Mouse (Mus musculus) liver, embryonic 13.5 days (tissue): ENCODE data around the gene Olfr794. TPM values are rescaled to one million over a fixed set of nuclear protein-coding genes. Genes with fewer than 3 reads are reported as not detected.

Experiments used
- ATAC-seq: fragments of 200-750 bp; cut with Nextera tagmentation; 2 replicates; pipeline ENCODE4 v1.8.0; 2017; ENCODE audit warnings: low read depth, mild to moderate bottlenecking, moderate number of reproducible peaks, moderate library complexity
- DNase-seq: peaks from one replicate; pipeline ENCODE4 v3.0.0; 2022
- H3K27ac ChIP-seq: fragments of 300-500 bp; sonication (generic); 2 replicates; pipeline ENCODE4 v1.5.1; 2015; ENCODE audit warnings: moderate library complexity, mild to moderate bottlenecking, inconsistent platforms
- H3K27me3 ChIP-seq: fragments of 300-500 bp; sonication (generic); 2 replicates; pipeline ENCODE4 v1.6.1; 2015; ENCODE audit warnings: mild to moderate bottlenecking, inconsistent platforms
- H3K36me3 ChIP-seq: fragments of 300-500 bp; sonication (generic); 2 replicates; pipeline ENCODE4 v1.6.1; 2015; ENCODE audit warnings: mild to moderate bottlenecking, inconsistent platforms
- H3K4me1 ChIP-seq: fragments of 300-500 bp; sonication (generic); replicated peaks from 2 replicates; pipeline ENCODE4 v1.6.1; 2015; ENCODE audit warnings: inconsistent platforms
- H3K4me2 ChIP-seq: fragments of 300-500 bp; sonication (generic); 2 replicates; pipeline ENCODE4 v1.6.1; 2015; ENCODE audit warnings: inconsistent platforms, mild to moderate bottlenecking, moderate library complexity
- H3K4me3 ChIP-seq: fragments of 300-500 bp; sonication (generic); replicated peaks from 2 replicates; pipeline ENCODE4 v1.5.1; 2015; ENCODE audit warnings: mild to moderate bottlenecking, inconsistent platforms
- H3K9ac ChIP-seq: fragments of 300-500 bp; sonication (generic); 2 replicates; pipeline ENCODE4 v1.6.1; 2015; ENCODE audit warnings: mild to moderate bottlenecking, inconsistent platforms
- H3K9me3 ChIP-seq: fragments of 300-500 bp; sonication (generic); replicated peaks from 2 replicates; pipeline ENCODE4 v1.6.1; 2016; ENCODE audit warnings: inconsistent platforms
- WGBS: fragments of 180-500 bp; shearing (Covaris S2); methylation state at CpG from one replicate; pipeline ENCODE4 v1.1.7; 2015; ENCODE audit not compliant: insufficient replicate concordance; 5-methylcytosine and 5-hydroxymethylcytosine counted together
- microRNA-seq: library from miRNA; unstranded; fragments of <30 nt; microRNA quantifications from one replicate; pipeline ENCODE4, GENCODE M21; 2016
- polyA plus RNA-seq: library from polyadenylated mRNA; unstranded; fragments of >200 nt; fragmentation: Nextera tagmentation; extraction: Ambion mirVana; gene quantifications from 2 replicates; pipeline ENCODE4 v1.2.1, GENCODE M21; 2015

The Olfr794 gene
- not detected in 2 replicates for polyA plus RNA-seq

- Histone ChIP-seq H3K9ac (no peak within 1 kb of the TSS), H3K27me3 (no peaks in the 10 kb centered on the region), H3K36me3 (no peaks in the 10 kb centered on the region), H3K4me1 (no peaks in the 10 kb centered on the region), H3K4me3 (no peak within 1 kb of the TSS), H3K9me3 (no peaks in the 10 kb centered on the region), H3K27ac (no peak within 1 kb of the TSS), H3K4me2 (no peak within 1 kb of the TSS)
- 44% methylated on average over 2 of the region's 2 CpGs for WGBS
- DNase-seq (no peak), ATAC-seq (no peak)
Observed at GRCm38 (mm10) chr10:129567355-129567754, at the start of gene Olfr794. Olfr794 (plus strand) TSS chr10:129567655.

- H3K4me2 ChIP-seq = no peak within 1 kb of the TSS
- 42% methylated on average over 3 of the region's 3 CpGs for WGBS
- DNase-seq (no peak), ATAC-seq (no peak)
- H3K27me3 ChIP-seq = no peaks in the 10 kb centered on the region
- H3K9me3 ChIP-seq = no peaks in the 10 kb centered on the region
- no peaks in the 10 kb centered on the region for H3K36me3 ChIP-seq
- H3K4me3 ChIP-seq = no peak within 1 kb of the TSS
- H3K9ac ChIP-seq = no peak within 1 kb of the TSS
- H3K27ac ChIP-seq = no peak within 1 kb of the TSS
- H3K4me1 ChIP-seq = no peaks in the 10 kb centered on the region
Observed at GRCm38 (mm10) chr10:129521492-129521891, 46.0 kb upstream of the Olfr794 start, which contains the start of gene Olfr791. Olfr791 (plus strand) TSS chr10:129521792.

- H3K27me3 ChIP-seq = no peaks in the 10 kb centered on the region
- no peak within 1 kb of the TSS for H3K27ac ChIP-seq
- no peaks in the 10 kb centered on the region for H3K4me1 ChIP-seq
- no peaks in the 10 kb centered on the region for H3K9me3 ChIP-seq
- H3K4me2 ChIP-seq = no peak within 1 kb of the TSS
- H3K4me3 ChIP-seq = no peak within 1 kb of the TSS
- WGBS = 59% methylated on average over 1 of the region's 1 CpGs
- ATAC-seq (no peak), DNase-seq (no peak)
- H3K36me3 ChIP-seq = no peaks in the 10 kb centered on the region
- no peak within 1 kb of the TSS for H3K9ac ChIP-seq
Observed at GRCm38 (mm10) chr10:129538862-129539261, 28.6 kb upstream of the Olfr794 start, which contains the start of gene Olfr792. Olfr792 (plus strand) TSS chr10:129539162.

- Histone ChIP-seq H3K36me3 (no peaks in the 10 kb centered on the region), H3K27ac (no peak overlapping the region), H3K27me3 (no peaks in the 10 kb centered on the region), H3K4me3 (no peak overlapping the region), H3K4me2 (no peak overlapping the region), H3K4me1 (no peaks in the 10 kb centered on the region), H3K9ac (no peak overlapping the region), H3K9me3 (0 out of 2 replicates have a peak, but pooled peaks cover 1% of the 10 kb centered on the region)
- ATAC-seq = no peak
- 20% methylated on average over 1 of the region's 1 CpGs for WGBS
- no peak for DNase-seq
Observed at GRCm38 (mm10) chr10:129549354-129549753, 18.1 kb upstream of the Olfr794 start.

- ATAC-seq (no peak), DNase-seq (no peak)
- Histone ChIP-seq H3K4me1 (no peaks in the 10 kb centered on the region), H3K9ac (no peak overlapping the region), H3K36me3 (no peaks in the 10 kb centered on the region), H3K4me2 (no peak overlapping the region), H3K27ac (no peak overlapping the region), H3K27me3 (no peaks in the 10 kb centered on the region), H3K9me3 (no peaks in the 10 kb centered on the region), H3K4me3 (no peak overlapping the region)
- WGBS = 52% methylated on average over 1 of the region's 1 CpGs
Observed at GRCm38 (mm10) chr10:129577066-129577465, 9.6 kb downstream of the Olfr794 start.

- no peak within 1 kb of the TSS for H3K4me3 ChIP-seq
- ATAC-seq (no peak), DNase-seq (no peak)
- H3K9ac ChIP-seq = no peak within 1 kb of the TSS
- H3K4me1 ChIP-seq = no peaks in the 10 kb centered on the region
- no peaks in the 10 kb centered on the region for H3K36me3 ChIP-seq
- H3K9me3 ChIP-seq = no peaks in the 10 kb centered on the region; the same call in 1 of the 2 replicates
- 67% methylated on average over 1 of the region's 1 CpGs for WGBS
- no peak within 1 kb of the TSS for H3K4me2 ChIP-seq
- no peaks in the 10 kb centered on the region for H3K27me3 ChIP-seq
- no peak within 1 kb of the TSS for H3K27ac ChIP-seq
Observed at GRCm38 (mm10) chr10:129612470-129612869, 45.0 kb downstream of the Olfr794 start, which contains the start of gene Olfr796. Olfr796 (minus strand) TSS chr10:129612570.

- no peaks in the 10 kb centered on the region for H3K9me3 ChIP-seq
- no peaks in the 10 kb centered on the region for H3K27me3 ChIP-seq
- H3K9ac ChIP-seq = no peak overlapping the region
- no peak overlapping the region for H3K4me3 ChIP-seq
- H3K4me1 ChIP-seq = no peaks in the 10 kb centered on the region
- H3K4me2 ChIP-seq = no peak overlapping the region
- H3K36me3 ChIP-seq = no peaks in the 10 kb centered on the region
- no peak for ATAC-seq
- DNase-seq = no peak
- no peak overlapping the region for H3K27ac ChIP-seq
- 12% methylated on average over 1 of the region's 1 CpGs for WGBS
Observed at GRCm38 (mm10) chr10:129621724-129622123, 54.3 kb downstream of the Olfr794 start.

Small RNA genes lying within 50 kb of the gene (microRNA-seq; reads per million reads assigned to microRNA genes)
- gene Gm23252 = not detected

Other genes with a start within 250 kb of the Olfr794 start
- gene Olfr780, start 249.5 kb upstream of the Olfr794 start, polyA plus RNA-seq = not detected in 2 replicates
- gene Olfr781, start 238.8 kb upstream of the Olfr794 start, polyA plus RNA-seq = not detected in 2 replicates
- not detected in 2 replicates for gene Olfr782, start 218.8 kb upstream of the Olfr794 start, polyA plus RNA-seq
- gene Olfr784, start 183.6 kb upstream of the Olfr794 start, polyA plus RNA-seq = 0.03 TPM in 1 of 2 replicates, not detected in the other
- not detected in 2 replicates for gene Olfr785, start 162.2 kb upstream of the Olfr794 start, polyA plus RNA-seq
- gene Olfr786, start 140.3 kb upstream of the Olfr794 start, polyA plus RNA-seq = not detected in 2 replicates
- not detected in 2 replicates for gene Olfr787, start 105.8 kb upstream of the Olfr794 start, polyA plus RNA-seq
- gene Olfr788, start 96.7 kb upstream of the Olfr794 start, polyA plus RNA-seq = not detected in 2 replicates
- not detected in 2 replicates for gene Olfr789, start 82.9 kb upstream of the Olfr794 start, polyA plus RNA-seq
- not detected in 2 replicates for gene Olfr790, start 69.2 kb upstream of the Olfr794 start, polyA plus RNA-seq
- not detected in 2 replicates for gene Olfr791, start 45.9 kb upstream of the Olfr794 start, polyA plus RNA-seq
- not detected in 2 replicates for gene Olfr792, start 28.5 kb upstream of the Olfr794 start, polyA plus RNA-seq
- gene Olfr796, start 44.9 kb downstream of the Olfr794 start, polyA plus RNA-seq = not detected in 2 replicates
- not detected in 2 replicates for gene Olfr798, start 60.3 kb downstream of the Olfr794 start, polyA plus RNA-seq
- gene Olfr799, start 69.8 kb downstream of the Olfr794 start, polyA plus RNA-seq = not detected in 2 replicates
- not detected in 2 replicates for gene Olfr800, start 90.0 kb downstream of the Olfr794 start, polyA plus RNA-seq
- not detected in 2 replicates for gene Olfr801, start 106.2 kb downstream of the Olfr794 start, polyA plus RNA-seq
- not detected in 2 replicates for gene Olfr802, start 120.5 kb downstream of the Olfr794 start, polyA plus RNA-seq
- not detected in 2 replicates for gene Olfr803, start 126.6 kb downstream of the Olfr794 start, polyA plus RNA-seq
- gene Olfr804, start 135.6 kb downstream of the Olfr794 start, polyA plus RNA-seq = not detected in 2 replicates
- gene Olfr805, start 161.7 kb downstream of the Olfr794 start, polyA plus RNA-seq = not detected in 2 replicates
- gene Olfr806, start 174.3 kb downstream of the Olfr794 start, polyA plus RNA-seq = not detected in 2 replicates
- not detected in 2 replicates for gene Olfr807, start 190.1 kb downstream of the Olfr794 start, polyA plus RNA-seq
- not detected in 2 replicates for gene Olfr808, start 197.8 kb downstream of the Olfr794 start, polyA plus RNA-seq
- gene Olfr809, start 207.0 kb downstream of the Olfr794 start, polyA plus RNA-seq = not detected in 2 replicates
- not detected in 2 replicates for gene Olfr810, start 227.3 kb downstream of the Olfr794 start, polyA plus RNA-seq
- not detected in 2 replicates for gene Olfr811, start 236.7 kb downstream of the Olfr794 start, polyA plus RNA-seq